Mouse (Mus musculus): ENCODE measurements around the gene Samd4b. TPM values are rescaled to one million over a fixed set of nuclear protein-coding genes. Genes with fewer than 3 reads are reported as not detected.

Samd4b gene
- total RNA-seq, 1 experiment = 30.3 TPM

DNA sequence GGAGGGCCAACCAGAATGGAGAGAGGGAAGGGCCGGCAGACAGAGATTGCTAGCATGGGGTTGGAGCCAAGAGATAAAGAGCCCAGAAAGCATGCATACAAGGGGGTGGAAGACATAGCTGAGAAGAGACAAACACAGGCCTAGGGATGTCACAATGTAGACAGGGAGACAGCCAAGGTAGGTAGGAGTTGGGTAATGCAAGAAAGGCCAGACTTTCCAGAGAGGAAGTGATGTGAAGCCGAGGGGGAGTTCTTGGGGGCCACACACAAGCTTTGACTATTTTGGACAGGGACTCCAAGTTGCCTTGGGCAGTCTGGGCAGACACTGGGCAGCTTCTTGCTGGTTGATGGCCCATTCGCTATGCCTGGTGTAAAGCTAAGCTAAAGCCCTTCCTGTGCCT lies 196.0 kb downstream of the Samd4b start:
- Histone ChIP-seq H3K4me3 (ENCODE audit: insufficient read depth in 1 of 2, low read depth in 1 of 2, low read length in 2 of 2, poor library complexity in 1 of 2, severe bottlenecking in 1 of 2) (no peak overlapping the region), H3K9me3 (ENCODE audit: control insufficient read depth, insufficient read depth, low read depth, low read length) (no peaks in the 10 kb centered on the region), H3K4me1 (ENCODE audit: control insufficient read depth in 2 of 2, insufficient read depth in 2 of 2, low read length in 2 of 2, poor library complexity in 1 of 2) (peaks cover 0 to 5% of the 10 kb centered on the region in 2 experiments; a peak in 1 of 4 replicates), H3K27ac (ENCODE audit: insufficient read depth, low read depth, low read length, poor library complexity, severe bottlenecking) (no peak overlapping the region), H3K36me3 (ENCODE audit: control insufficient read depth, insufficient read depth, low read length, poor library complexity, severe bottlenecking) (peaks cover 64% of the 10 kb centered on the region), H3K9ac (ENCODE audit: insufficient read depth, low read depth, low read length, poor library complexity, severe bottlenecking) (no peak overlapping the region)
- DNase-seq (ENCODE audit: low read depth, low spot score) = no peak
- no peak for TF ChIP-seq ZNF384 (IDR thresholded peaks at IDR 0.05; ENCODE audit: low read depth, low read length)
- no peak for TF ChIP-seq ZC3H11A (IDR thresholded peaks at IDR 0.05; ENCODE audit: borderline replicate concordance, low read depth, low read length)
- no peak for TF ChIP-seq MAFK (IDR thresholded peaks at IDR 0.05; ENCODE audit: insufficient read depth, low read depth, low read length)
- TF ChIP-seq HCFC1 (IDR thresholded peaks at IDR 0.05; ENCODE audit: borderline replicate concordance, insufficient read depth, low read length) = no peak
- no peak for TF ChIP-seq CHD2 (IDR thresholded peaks at IDR 0.05; ENCODE audit: low read depth, low read length)
- in situ Hi-C loops (cut with MboI; ENCODE audit: low sequenced_read_pairs in 2 of 2, unreplicated experiment in 2 of 2) = no loop called here

DNA sequence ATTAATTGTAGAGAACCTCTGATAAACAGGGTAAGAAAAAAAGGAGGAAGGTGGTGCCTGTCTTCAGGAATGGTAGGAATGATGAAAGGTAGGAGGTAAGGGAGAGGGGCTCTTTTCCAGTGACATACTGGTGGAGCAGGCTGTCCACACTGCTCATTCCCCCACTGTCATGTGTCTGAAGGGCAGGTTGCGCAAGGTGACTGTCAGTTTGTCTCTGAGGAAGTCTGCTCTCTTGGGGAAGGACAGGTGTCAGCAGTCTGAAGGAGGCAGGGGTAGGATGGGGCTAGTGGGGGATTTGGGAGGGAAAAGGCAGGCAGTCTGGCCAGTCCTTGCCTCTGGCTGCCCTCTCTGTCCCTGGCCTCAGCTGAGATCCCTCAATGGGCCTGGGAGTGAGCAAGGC lies 196.9 kb downstream of the Samd4b start:
- in situ Hi-C loops (cut with MboI; ENCODE audit: low sequenced_read_pairs in 2 of 2, unreplicated experiment in 2 of 2) = no loop called here
- H3K36me3 ChIP-seq (ENCODE audit: control insufficient read depth, insufficient read depth, low read length, poor library complexity, severe bottlenecking) = peaks cover 64% of the 10 kb centered on the region

DNA sequence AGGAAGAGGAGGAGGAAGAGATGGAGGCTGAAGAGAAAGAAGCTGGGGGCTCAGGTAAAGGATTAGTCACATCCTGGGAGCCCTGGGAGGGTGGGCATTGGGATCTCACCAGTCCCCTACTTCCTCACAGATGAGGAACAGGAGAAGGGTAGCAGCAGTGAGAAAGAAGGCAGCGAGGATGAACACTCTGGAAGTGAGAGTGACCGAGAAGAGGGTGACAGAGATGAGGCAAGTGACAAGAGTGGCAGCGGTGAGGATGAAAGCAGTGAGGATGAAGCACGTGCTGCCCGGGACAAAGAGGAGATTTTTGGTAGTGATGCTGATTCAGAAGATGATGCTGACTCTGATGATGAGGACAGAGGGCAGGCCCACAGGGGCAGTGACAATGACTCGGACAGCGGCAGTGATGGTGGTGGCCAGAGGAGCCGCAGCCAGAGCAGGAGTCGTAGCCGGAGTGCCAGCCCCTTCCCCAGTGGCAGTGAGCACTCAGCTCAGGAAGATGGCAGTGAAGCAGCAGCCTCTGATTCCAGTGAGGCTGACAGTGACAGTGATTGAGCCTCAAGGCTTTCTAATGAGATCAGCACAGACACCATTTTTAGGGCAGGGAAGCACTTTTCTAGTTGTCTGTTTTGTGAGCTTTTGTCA lies 199.1 kb downstream of the Samd4b start:
- no peak for TF ChIP-seq HCFC1 (IDR thresholded peaks at IDR 0.05; ENCODE audit: borderline replicate concordance, insufficient read depth, low read length)
- no peak for TF ChIP-seq MAFK (IDR thresholded peaks at IDR 0.05; ENCODE audit: insufficient read depth, low read depth, low read length)
- TF ChIP-seq ZC3H11A (IDR thresholded peaks at IDR 0.05; ENCODE audit: borderline replicate concordance, low read depth, low read length) = no peak
- TF ChIP-seq CHD2 (IDR thresholded peaks at IDR 0.05; ENCODE audit: low read depth, low read length) = no peak
- TF ChIP-seq ZNF384 (IDR thresholded peaks at IDR 0.05; ENCODE audit: low read depth, low read length) = no peak
- Histone ChIP-seq H3K9me3 (ENCODE audit: control insufficient read depth, insufficient read depth, low read depth, low read length) (no peaks in the 10 kb centered on the region), H3K27ac (ENCODE audit: insufficient read depth, low read depth, low read length, poor library complexity, severe bottlenecking) (no peak overlapping the region), H3K4me1 (ENCODE audit: control insufficient read depth in 2 of 2, insufficient read depth in 2 of 2, low read length in 2 of 2, poor library complexity in 1 of 2) (peaks cover 0 to 5% of the 10 kb centered on the region in 2 experiments; a peak in 1 of 4 replicates), H3K4me3 (ENCODE audit: insufficient read depth in 1 of 2, low read depth in 1 of 2, low read length in 2 of 2, poor library complexity in 1 of 2, severe bottlenecking in 1 of 2) (no peak overlapping the region), H3K36me3 (ENCODE audit: control insufficient read depth, insufficient read depth, low read length, poor library complexity, severe bottlenecking) (peaks cover 55% of the 10 kb centered on the region), H3K9ac (ENCODE audit: insufficient read depth, low read depth, low read length, poor library complexity, severe bottlenecking) (no peak overlapping the region)
- DNase-seq (ENCODE audit: low read depth, low spot score) = no peak
- in situ Hi-C loops (cut with MboI; ENCODE audit: low sequenced_read_pairs in 2 of 2, unreplicated experiment in 2 of 2) = no loop called here

More for the DNA sequence above, 196.9 kb downstream of the Samd4b start:
- DNase-seq (ENCODE audit: low read depth, low spot score) = no peak
- H3K27ac ChIP-seq (ENCODE audit: insufficient read depth, low read depth, low read length, poor library complexity, severe bottlenecking) = no peak overlapping the region
- H3K4me1 ChIP-seq (ENCODE audit: control insufficient read depth in 2 of 2, insufficient read depth in 2 of 2, low read length in 2 of 2, poor library complexity in 1 of 2) = peaks cover 0 to 5% of the 10 kb centered on the region in 2 experiments; a peak in 1 of 4 replicates
- H3K9ac ChIP-seq (ENCODE audit: insufficient read depth, low read depth, low read length, poor library complexity, severe bottlenecking) = no peak overlapping the region
- TF ChIP-seq MAFK (IDR thresholded peaks at IDR 0.05; ENCODE audit: insufficient read depth, low read depth, low read length) (no peak), HCFC1 (IDR thresholded peaks at IDR 0.05; ENCODE audit: borderline replicate concordance, insufficient read depth, low read length) (no peak), ZC3H11A (IDR thresholded peaks at IDR 0.05; ENCODE audit: borderline replicate concordance, low read depth, low read length) (no peak), CHD2 (IDR thresholded peaks at IDR 0.05; ENCODE audit: low read depth, low read length) (no peak), ZNF384 (IDR thresholded peaks at IDR 0.05; ENCODE audit: low read depth, low read length) (no peak)
- no peaks in the 10 kb centered on the region for H3K9me3 ChIP-seq (ENCODE audit: control insufficient read depth, insufficient read depth, low read depth, low read length)
- H3K4me3 ChIP-seq (ENCODE audit: insufficient read depth in 1 of 2, low read depth in 1 of 2, low read length in 2 of 2, poor library complexity in 1 of 2, severe bottlenecking in 1 of 2) = no peak overlapping the region

DNA sequence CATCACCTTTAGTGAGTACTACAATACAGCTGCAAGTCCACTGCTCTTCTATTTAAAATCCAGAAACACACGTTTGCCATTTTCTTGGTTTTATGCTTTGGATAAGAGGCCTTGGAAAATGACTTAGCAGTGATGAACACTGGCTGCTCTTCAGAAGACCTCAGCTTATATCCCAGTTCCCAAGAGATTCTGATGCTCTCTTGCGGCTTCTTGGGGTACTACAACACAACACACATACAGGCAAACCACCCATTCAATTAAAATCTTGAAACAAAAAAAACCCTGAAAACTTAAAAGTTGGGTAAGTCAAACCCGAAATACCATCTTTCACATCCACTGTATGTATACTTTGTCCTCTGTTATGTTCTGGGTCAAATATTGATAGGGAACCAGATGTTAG lies 199.9 kb downstream of the Samd4b start:
- in situ Hi-C loops (cut with MboI; ENCODE audit: low sequenced_read_pairs in 2 of 2, unreplicated experiment in 2 of 2) = no loop called here
- Histone ChIP-seq H3K27ac (ENCODE audit: insufficient read depth, low read depth, low read length, poor library complexity, severe bottlenecking) (no peak overlapping the region), H3K36me3 (ENCODE audit: control insufficient read depth, insufficient read depth, low read length, poor library complexity, severe bottlenecking) (peaks cover 47% of the 10 kb centered on the region), H3K4me1 (ENCODE audit: control insufficient read depth in 2 of 2, insufficient read depth in 2 of 2, low read length in 2 of 2, poor library complexity in 1 of 2) (peaks cover 0 to 5% of the 10 kb centered on the region in 2 experiments; a peak in 1 of 4 replicates), H3K9me3 (ENCODE audit: control insufficient read depth, insufficient read depth, low read depth, low read length) (no peaks in the 10 kb centered on the region), H3K9ac (ENCODE audit: insufficient read depth, low read depth, low read length, poor library complexity, severe bottlenecking) (no peak overlapping the region), H3K4me3 (ENCODE audit: insufficient read depth in 1 of 2, low read depth in 1 of 2, low read length in 2 of 2, poor library complexity in 1 of 2, severe bottlenecking in 1 of 2) (no peak overlapping the region)
- no peak for DNase-seq (ENCODE audit: low read depth, low spot score)
- TF ChIP-seq ZC3H11A (IDR thresholded peaks at IDR 0.05; ENCODE audit: borderline replicate concordance, low read depth, low read length) = peak; percentile 19; the same call in 1 of the 2 replicates
- TF ChIP-seq MAFK (IDR thresholded peaks at IDR 0.05; ENCODE audit: insufficient read depth, low read depth, low read length) = no peak
- TF ChIP-seq HCFC1 (IDR thresholded peaks at IDR 0.05; ENCODE audit: borderline replicate concordance, insufficient read depth, low read length) = no peak
